Mouse (Mus musculus): ENCODE results near the gene Olfr630.
"Not testable (repeated sequence)": the region's sequence is repeated elsewhere in the genome, so short reads cannot be mapped to it uniquely, and the experiment has no call there.

The Olfr630 gene
- long read RNA-seq, experiment 1 = 0 reads
- long read RNA-seq, experiment 2 = 0 reads

- intact Hi-C loops (cut with DNase I) = no loop called here
Observed at GRCm38 (mm10) chr7:103757233-103757632, at the start of gene Olfr630. Olfr630 (minus strand) TSS chr7:103757333.

- intact Hi-C loops (cut with DNase I) = no loop called here
Observed at GRCm38 (mm10) chr7:103806856-103807255, 49.7 kb upstream of the Olfr630 start.

GRCm38 (mm10) chr7:103792669-103793388 is 35.7 kb upstream of the Olfr630 start:
- intact Hi-C loops (cut with DNase I) = loop anchor here (5.0 kb wide), 1 partner anchor 149 kb away; the partner anchor contains the start of gene Olfr633

GRCm38 (mm10) chr7:103791721-103792120 is 34.6 kb upstream of the Olfr630 start, which contains the start of gene Olfr67:
Olfr67 (minus strand) TSS chr7:103791821.
- intact Hi-C loops (cut with DNase I) = loop anchor here (5.0 kb wide), 1 partner anchor 151 kb away; the partner anchor contains the start of gene Olfr633

- intact Hi-C loops (cut with DNase I) = no loop called here
Observed at GRCm38 (mm10) chr7:103779598-103779997, 22.5 kb upstream of the Olfr630 start, which contains the start of gene Olfr68. Olfr68 (minus strand) TSS chr7:103779698.

- intact Hi-C loops (cut with DNase I) = not testable (repeated sequence)
Observed at GRCm38 (mm10) chr7:103777652-103778051, 20.5 kb upstream of the Olfr630 start.

GRCm38 (mm10) chr7:103771494-103771893 is 14.4 kb upstream of the Olfr630 start, which contains the start of gene Olfr69:
Olfr69 (minus strand) TSS chr7:103771594.
- intact Hi-C loops (cut with DNase I) = no loop called here

- intact Hi-C loops (cut with DNase I) = not testable (repeated sequence)
Observed at GRCm38 (mm10) chr7:103767687-103768086, 10.6 kb upstream of the Olfr630 start.

GRCm38 (mm10) chr7:103762212-103762611 is 5.1 kb upstream of the Olfr630 start:
- intact Hi-C loops (cut with DNase I) = not testable (repeated sequence)

- intact Hi-C loops (cut with DNase I) = no loop called here
Observed at GRCm38 (mm10) chr7:103744843-103745242, 12.3 kb downstream of the Olfr630 start, which contains the start of gene Olfr629. Olfr629 (minus strand) TSS chr7:103744943.

GRCm38 (mm10) chr7:103730074-103730473 is 27.1 kb downstream of the Olfr630 start, which contains the start of gene Olfr628:
Olfr628 (plus strand) TSS chr7:103730374.
- intact Hi-C loops (cut with DNase I) = no loop called here

GRCm38 (mm10) chr7:103716398-103716797 is 40.7 kb downstream of the Olfr630 start:
- intact Hi-C loops (cut with DNase I) = not testable (repeated sequence)

GRCm38 (mm10) chr7:103714371-103714770 is 42.8 kb downstream of the Olfr630 start, which contains the start of gene Olfr243:
Olfr243 (plus strand) TSS chr7:103714671.
- intact Hi-C loops (cut with DNase I) = no loop called here

GRCm38 (mm10) chr7:103712024-103712423 is 45.1 kb downstream of the Olfr630 start:
- intact Hi-C loops (cut with DNase I) = no loop called here

Measured in adrenal gland (tissue).